Mouse (Mus musculus) ES-Bruce4 (cell line): ENCODE results near the gene Mapt.

Experiments used
- CTCF ChIP-seq: IDR thresholded peaks from one replicate; pipeline ENCODE4 v1.8.1; 2011; ENCODE audit warnings: low read depth, low read length
- EP300 ChIP-seq: IDR thresholded peaks from 2 replicates; pipeline ENCODE4 v1.6.1; 2011; ENCODE audit warnings: low read depth, low read length; ENCODE audit not compliant: insufficient read depth
- POLR2A ChIP-seq: IDR thresholded peaks from one replicate; pipeline ENCODE4 v1.8.1; 2011; ENCODE audit warnings: low read length; ENCODE audit not compliant: insufficient read depth

DNA sequence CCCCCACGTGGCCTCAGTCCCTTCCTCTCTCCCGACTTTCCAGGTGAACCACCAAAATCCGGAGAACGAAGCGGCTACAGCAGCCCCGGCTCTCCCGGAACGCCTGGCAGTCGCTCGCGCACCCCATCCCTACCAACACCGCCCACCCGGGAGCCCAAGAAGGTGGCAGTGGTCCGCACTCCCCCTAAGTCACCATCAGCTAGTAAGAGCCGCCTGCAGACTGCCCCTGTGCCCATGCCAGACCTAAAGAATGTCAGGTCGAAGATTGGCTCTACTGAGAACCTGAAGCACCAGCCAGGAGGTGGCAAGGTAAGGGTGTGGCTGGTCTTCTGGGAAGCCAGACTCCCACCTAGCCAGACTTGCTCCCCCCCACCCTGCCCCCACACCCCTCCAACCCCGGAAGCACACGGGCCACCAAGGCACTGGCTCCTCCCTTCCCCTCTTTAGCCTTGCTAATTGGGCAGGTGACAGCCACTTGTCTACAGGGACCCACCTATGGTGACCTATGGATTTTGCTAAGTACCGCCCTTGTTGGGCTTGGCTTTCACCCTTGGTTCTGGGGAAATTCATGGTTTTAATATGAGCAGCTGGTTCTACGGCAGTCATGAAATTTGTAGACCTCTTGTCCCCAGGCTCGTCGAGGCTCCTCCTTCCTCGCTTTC lies 79.2 kb downstream of the Mapt start:
- TF ChIP-seq CTCF (no peak), EP300 (peak; percentile 77; the same call in 1 of the 2 replicates), POLR2A (no peak)
